11 mouse cellular contexts compared by ENCODE assay signal in the genomic region with DNA sequence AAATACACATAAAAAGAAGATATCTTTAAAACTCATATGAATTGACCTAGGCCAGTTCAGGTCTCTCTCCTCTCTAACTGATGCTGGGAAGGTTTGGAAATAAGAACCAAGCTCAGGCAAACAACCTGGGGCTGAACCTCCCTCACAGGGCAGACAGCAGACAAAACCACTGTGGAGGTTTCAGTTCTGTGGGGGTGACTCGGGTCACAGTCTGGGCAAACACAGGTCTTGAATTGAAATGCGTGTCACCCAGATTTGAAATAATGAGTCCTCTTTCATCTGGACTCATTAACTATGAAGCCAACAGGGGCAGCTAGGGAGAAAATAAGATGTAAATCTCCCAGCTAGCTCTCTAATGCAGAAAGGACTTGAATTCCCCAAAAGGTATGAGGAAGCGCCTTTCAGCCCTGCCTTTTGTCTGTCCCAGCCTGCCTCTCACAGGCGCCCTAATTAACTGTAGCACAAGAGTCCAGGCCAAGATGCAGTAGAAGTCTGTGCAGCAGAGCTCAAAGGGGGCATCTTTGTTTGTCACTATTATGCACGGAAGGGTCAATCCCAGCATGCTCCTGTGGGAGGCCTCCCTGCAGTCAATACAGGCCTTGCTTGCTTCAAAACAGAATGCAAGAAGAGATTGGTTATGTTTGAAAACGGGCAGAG.
DNase-seq lines count a peak whose midpoint lies in the region; ATAC-seq and TF ChIP-seq lines count a peak whose summit lies in the region.
"Had no signal": no experiment of that assay in that cellular context is flagged by ENCODE, and none has a peak within 500 bp of the region (broad histone marks: within the 10 kb centered on the region; RNA-seq: fewer than 3 reads in every experiment).

No protein-coding gene starts in this region.

- H3K4me1 ChIP-seq in kidney, embryonic 15.5 days: peaks cover 4% of the 10 kb centered on the region
- H3K4me1 ChIP-seq in kidney, embryonic 16.5 days (ENCODE audit: insufficient read depth, low read length): no peaks in the 10 kb centered on the region
- H3K4me1 ChIP-seq in forebrain, postnatal 0 days (ENCODE audit: insufficient read depth): peaks cover 9% of the 10 kb centered on the region
- peaks cover 11% of the 10 kb centered on the region; the same call in 1 of the 2 replicates for H3K4me1 ChIP-seq in neural tube, embryonic 15.5 days
- H3K4me1 ChIP-seq in heart, embryonic 10.5 days: no peaks in the 10 kb centered on the region

- no peak for ATAC-seq in kidney, embryonic 15.5 days (replicated peaks; ENCODE audit: low FRiP score)
- ATAC-seq in kidney, embryonic 16.5 days (ENCODE audit: low FRiP score, low TSS enrichment): no peak
- peak; percentile 30; the same call in 1 of the 2 replicates for ATAC-seq in forebrain, postnatal 0 days
- ATAC-seq in neural tube, embryonic 15.5 days (ENCODE audit: low FRiP score): no peak
- ATAC-seq: activated CD4-positive, CD25-positive, alpha-beta regulatory T cell, adult 4 months; intestine, postnatal 0 days had no signal

- H3K27ac ChIP-seq in kidney, embryonic 15.5 days: peak overlapping the region; percentile 27; the same call in 1 of the 2 replicates
- H3K27ac ChIP-seq in kidney, embryonic 16.5 days (ENCODE audit: low read length): no peak overlapping the region
- H3K27ac ChIP-seq in forebrain, postnatal 0 days (ENCODE audit: low read depth, low read length): no peak overlapping the region
- 0 out of 2 replicates have a peak overlapping the region, but pooled peaks have one; percentile 37 for H3K27ac ChIP-seq in neural tube, embryonic 15.5 days (replicated peaks)
- no peak overlapping the region for H3K27ac ChIP-seq in heart, embryonic 10.5 days

- TF ChIP-seq CTCF in forebrain, postnatal 0 days (IDR thresholded peaks at IDR 0.05; ENCODE audit: low read depth): no peak

- WGBS in kidney, embryonic 15.5 days: 39% methylated on average over 6 of the region's 6 CpGs
- WGBS in kidney, embryonic 16.5 days: 37% methylated on average over 6 of the region's 6 CpGs
- WGBS in forebrain, postnatal 0 days: 15% methylated on average over 6 of the region's 6 CpGs
- WGBS in neural tube, embryonic 15.5 days: 15% methylated on average over 6 of the region's 6 CpGs
- WGBS in heart, embryonic 10.5 days: 64% methylated on average over 6 of the region's 6 CpGs

- H3K27me3 ChIP-seq in kidney, embryonic 15.5 days: no peaks in the 10 kb centered on the region
- no peaks in the 10 kb centered on the region for H3K27me3 ChIP-seq in kidney, embryonic 16.5 days (ENCODE audit: insufficient read depth, low read length)
- no peaks in the 10 kb centered on the region for H3K27me3 ChIP-seq in forebrain, postnatal 0 days (ENCODE audit: insufficient read depth, low read length)
- H3K27me3 ChIP-seq in neural tube, embryonic 15.5 days (replicated peaks): no peaks in the 10 kb centered on the region
- H3K27me3 ChIP-seq in heart, embryonic 10.5 days (ENCODE audit: insufficient read depth, poor library complexity, severe bottlenecking): no peaks in the 10 kb centered on the region

- peak; percentile 26 for DNase-seq in embryo, embryonic 9.5 days (ENCODE audit: extremely low spot score)
- DNase-seq in forebrain, postnatal 0 days: peak; percentile 25
- no peak for DNase-seq in heart, embryonic 10.5 days (ENCODE audit: low spot score)
- no peak for DNase-seq in heart, postnatal 36 days
- DNase-seq in urinary bladder, adult 2 months (ENCODE audit: low spot score): no peak
- DNase-seq: left cerebral cortex, postnatal 4 days had no signal

- no peaks in the 10 kb centered on the region for H3K36me3 ChIP-seq in kidney, embryonic 15.5 days
- H3K36me3 ChIP-seq in kidney, embryonic 16.5 days (ENCODE audit: insufficient read depth, low read length): no peaks in the 10 kb centered on the region
- no peaks in the 10 kb centered on the region for H3K36me3 ChIP-seq in forebrain, postnatal 0 days (ENCODE audit: insufficient read depth)
- H3K36me3 ChIP-seq in neural tube, embryonic 15.5 days: no peaks in the 10 kb centered on the region
- no peaks in the 10 kb centered on the region for H3K36me3 ChIP-seq in heart, embryonic 10.5 days

- H3K9ac ChIP-seq in kidney, embryonic 15.5 days: no peak overlapping the region
- no peak overlapping the region for H3K9ac ChIP-seq in kidney, embryonic 16.5 days (replicated peaks; ENCODE audit: low read length)
- H3K9ac ChIP-seq in forebrain, postnatal 0 days: no peak overlapping the region
- H3K9ac ChIP-seq in neural tube, embryonic 15.5 days (replicated peaks): no peak overlapping the region

- intact Hi-C loops in heart, postnatal 36 days (cut with DNase I): no loop called here

- no peak overlapping the region for H3K4me3 ChIP-seq in kidney, embryonic 15.5 days (replicated peaks)
- H3K4me3 ChIP-seq in kidney, embryonic 16.5 days (ENCODE audit: low read length): no peak overlapping the region
- H3K4me3 ChIP-seq in forebrain, postnatal 0 days (ENCODE audit: low read depth, low read length): no peak overlapping the region
- H3K4me3 ChIP-seq in neural tube, embryonic 15.5 days (replicated peaks): no peak overlapping the region
- H3K4me3 ChIP-seq in heart, embryonic 10.5 days: no peak overlapping the region

- H3K4me2 ChIP-seq in kidney, embryonic 15.5 days: no peak overlapping the region
- no peak overlapping the region for H3K4me2 ChIP-seq in kidney, embryonic 16.5 days (replicated peaks; ENCODE audit: low read depth, low read length)
- H3K4me2 ChIP-seq in forebrain, postnatal 0 days (ENCODE audit: low read depth): no peak overlapping the region
- H3K4me2 ChIP-seq in neural tube, embryonic 15.5 days: no peak overlapping the region

- no peaks in the 10 kb centered on the region for H3K9me3 ChIP-seq in kidney, embryonic 15.5 days (replicated peaks)
- H3K9me3 ChIP-seq in kidney, embryonic 16.5 days (ENCODE audit: low read length): no peaks in the 10 kb centered on the region
- H3K9me3 ChIP-seq in forebrain, postnatal 0 days (ENCODE audit: low read length): no peaks in the 10 kb centered on the region
- H3K9me3 ChIP-seq in neural tube, embryonic 15.5 days (replicated peaks): no peaks in the 10 kb centered on the region
- H3K9me3 ChIP-seq in heart, embryonic 10.5 days: no peaks in the 10 kb centered on the region

Comparison
In these comparisons a context has a peak if more than half of its experiments do, and no peak if none do; other contexts are left out.
1. H3K27ac ChIP-seq: peak in kidney, embryonic 15.5 days (single experiment) and neural tube, embryonic 15.5 days (single experiment); none in kidney, embryonic 16.5 days (single experiment), forebrain, postnatal 0 days (single experiment) and heart, embryonic 10.5 days (single experiment).
2. DNase-seq: peak in embryo, embryonic 9.5 days (single experiment) and forebrain, postnatal 0 days (single experiment); none in heart, embryonic 10.5 days (single experiment), heart, postnatal 36 days (0 of 2) and urinary bladder, adult 2 months (single experiment).